Mouse (Mus musculus) liver, embryonic 12.5 days (tissue): ENCODE results near the gene Ddx23. TPM values are rescaled to one million over a fixed set of nuclear protein-coding genes. Genes with fewer than 3 reads are reported as not detected.

Experiments used
- ATAC-seq: fragments of 200-750 bp; cut with Nextera tagmentation; 2 replicates; pipeline ENCODE4 v1.8.0; 2017; ENCODE audit warnings: moderate number of reproducible peaks, mild to moderate bottlenecking, moderate library complexity
- H3K27ac ChIP-seq: fragments of 300-500 bp; sonication (generic); 2 replicates; pipeline ENCODE4 v1.5.1; 2016; ENCODE audit warnings: mild to moderate bottlenecking
- H3K27me3 ChIP-seq: fragments of 300-500 bp; sonication (generic); replicated peaks from 2 replicates; pipeline ENCODE4 v1.6.1; 2016; ENCODE audit warnings: mild to moderate bottlenecking, moderate library complexity
- H3K36me3 ChIP-seq: fragments of 300-500 bp; sonication (generic); 2 replicates; pipeline ENCODE4 v1.6.1; 2016; ENCODE audit warnings: mild to moderate bottlenecking, moderate library complexity
- H3K4me1 ChIP-seq: fragments of 300-500 bp; sonication (generic); 2 replicates; pipeline ENCODE4 v1.6.1; 2016
- H3K4me2 ChIP-seq: fragments of 300-500 bp; sonication (generic); 2 replicates; pipeline ENCODE4 v1.6.1; 2016; ENCODE audit warnings: mild to moderate bottlenecking, moderate library complexity
- H3K4me3 ChIP-seq: fragments of 300-500 bp; sonication (generic); 2 replicates; pipeline ENCODE4 v1.5.1; 2016; ENCODE audit warnings: mild to moderate bottlenecking, moderate library complexity
- H3K9ac ChIP-seq: fragments of 300-500 bp; sonication (generic); 2 replicates; pipeline ENCODE4 v1.6.1; 2016; ENCODE audit warnings: mild to moderate bottlenecking, moderate library complexity
- H3K9me3 ChIP-seq: fragments of 300-500 bp; sonication (generic); replicated peaks from 2 replicates; pipeline ENCODE4 v1.6.1; 2016; ENCODE audit warnings: mild to moderate bottlenecking, moderate library complexity
- WGBS: fragments of 180-500 bp; shearing (Covaris S2); methylation state at CpG from one replicate; pipeline ENCODE4 v1.1.7; 2016; ENCODE audit not compliant: insufficient replicate concordance; 5-methylcytosine and 5-hydroxymethylcytosine counted together
- polyA plus RNA-seq: library from polyadenylated mRNA; unstranded; fragments of >200 nt; fragmentation: Nextera tagmentation; extraction: Ambion mirVana; gene quantifications from 2 replicates; pipeline ENCODE4 v1.2.1, GENCODE M21; 2016

The Ddx23 gene
- polyA plus RNA-seq, 1 experiment from 2014 or later, result 16.2 TPM

- peak overlapping the region; percentile 99 for H3K27ac ChIP-seq
- WGBS, result 41% methylated on average over 13 of the region's 13 CpGs
- H3K9me3 ChIP-seq, result no peaks in the 10 kb centered on the region
- H3K36me3 ChIP-seq, result peaks cover 77% of the 10 kb centered on the region
- peaks cover 80% of the 10 kb centered on the region for H3K4me1 ChIP-seq
- H3K27me3 ChIP-seq, result no peaks in the 10 kb centered on the region
- H3K9ac ChIP-seq, result peak overlapping the region; percentile 75
- ATAC-seq, result peak; percentile 73
- peak overlapping the region; percentile 84 for H3K4me2 ChIP-seq
- peak overlapping the region; percentile 53 for H3K4me3 ChIP-seq
Measured at GRCm38 (mm10) chr15:98602191-98602881, 60.4 kb downstream of the Ddx23 start.

- Histone ChIP-seq H3K36me3 (peaks cover 82% of the 10 kb centered on the region), H3K27me3 (no peaks in the 10 kb centered on the region), H3K27ac (peak overlapping the region; percentile 99), H3K4me3 (peak overlapping the region; percentile 53), H3K4me2 (peak overlapping the region; percentile 84), H3K9me3 (no peaks in the 10 kb centered on the region), H3K9ac (peak overlapping the region; percentile 75), H3K4me1 (peaks cover 74% of the 10 kb centered on the region)
- WGBS, result 31% methylated on average over 7 of the region's 7 CpGs
- ATAC-seq, result peak; percentile 47; the same call in 1 of the 2 replicates
Measured at GRCm38 (mm10) chr15:98601832-98602190, 60.9 kb downstream of the Ddx23 start.

- no peak for ATAC-seq
- Histone ChIP-seq H3K27ac (no peak overlapping the region), H3K4me2 (no peak overlapping the region), H3K36me3 (peaks cover 98% of the 10 kb centered on the region), H3K9ac (no peak overlapping the region), H3K4me3 (no peak overlapping the region), H3K27me3 (no peaks in the 10 kb centered on the region), H3K9me3 (no peaks in the 10 kb centered on the region), H3K4me1 (peaks cover 62% of the 10 kb centered on the region)
- 86% methylated on average over 12 of the region's 12 CpGs for WGBS
Measured at GRCm38 (mm10) chr15:98600036-98600709, 62.5 kb downstream of the Ddx23 start.

GRCm38 (mm10) chr15:98596609-98597008, 66.1 kb downstream of the Ddx23 start:
- ATAC-seq, result no peak
- 85% methylated on average over 14 of the region's 14 CpGs for WGBS
- peaks cover 30% of the 10 kb centered on the region for H3K4me1 ChIP-seq
- H3K4me3 ChIP-seq, result no peak overlapping the region
- no peaks in the 10 kb centered on the region for H3K27me3 ChIP-seq
- H3K27ac ChIP-seq, result no peak overlapping the region
- peaks cover 100% of the 10 kb centered on the region for H3K36me3 ChIP-seq
- H3K4me2 ChIP-seq, result no peak overlapping the region
- no peaks in the 10 kb centered on the region for H3K9me3 ChIP-seq
- no peak overlapping the region for H3K9ac ChIP-seq

Other genes starting within 250 kb of the Ddx23 start
- not detected in 2 replicates for gene Olfr282, start 231.7 kb downstream of the Ddx23 start, polyA plus RNA-seq
- not detected in 2 replicates for gene Olfr281, start 210.3 kb downstream of the Ddx23 start, polyA plus RNA-seq
- gene OR5BS1P, start 193.0 kb downstream of the Ddx23 start, polyA plus RNA-seq, result not detected in 2 replicates
- gene Lalba, start 180.2 kb downstream of the Ddx23 start, polyA plus RNA-seq, result not detected in 2 replicates
- not detected in 2 replicates for gene Olfr279, start 170.5 kb downstream of the Ddx23 start, polyA plus RNA-seq
- gene Kansl2, start 128.6 kb downstream of the Ddx23 start, polyA plus RNA-seq, result 78.4 and 78.5 TPM in 2 replicates
- 34.4 and 35.5 TPM in 2 replicates for gene Ccnt1, start 92.0 kb downstream of the Ddx23 start, polyA plus RNA-seq
- gene 4930415O20Rik, start 91.9 kb downstream of the Ddx23 start, polyA plus RNA-seq, result not detected in 2 replicates
- gene Adcy6, start 52.8 kb downstream of the Ddx23 start, polyA plus RNA-seq, result 9.7 and 10.2 TPM in 2 replicates
- 3.8 and 4.9 TPM in 2 replicates for gene Cacnb3, start 32.1 kb downstream of the Ddx23 start, polyA plus RNA-seq
- 0.30 and 0.50 TPM in 2 replicates for gene Rnd1, start 14.6 kb upstream of the Ddx23 start, polyA plus RNA-seq
- gene Ccdc65, start 45.3 kb upstream of the Ddx23 start, polyA plus RNA-seq, result 0.06 TPM in 1 of 2 replicates, not detected in the other
- gene Fkbp11, start 65.3 kb upstream of the Ddx23 start, polyA plus RNA-seq, result 83.5 and 90.2 TPM in 2 replicates
- 22.4 TPM in 2 replicates for gene Arf3, start 100.3 kb upstream of the Ddx23 start, polyA plus RNA-seq
- not detected in 2 replicates for gene Wnt10b, start 115.3 kb upstream of the Ddx23 start, polyA plus RNA-seq
- not detected in 2 replicates for gene Wnt1, start 127.0 kb upstream of the Ddx23 start, polyA plus RNA-seq
- not detected in 2 replicates for gene Ddn, start 146.6 kb upstream of the Ddx23 start, polyA plus RNA-seq
- gene Prkag1, start 168.6 kb upstream of the Ddx23 start, polyA plus RNA-seq, result 114 TPM in 2 replicates
- gene Kmt2d, start 208.3 kb upstream of the Ddx23 start, polyA plus RNA-seq, result 7.0 TPM in 2 replicates
- 4.9 TPM in 2 replicates for gene Rhebl1, start 231.6 kb upstream of the Ddx23 start, polyA plus RNA-seq
- gene Dhh, start 235.6 kb upstream of the Ddx23 start, polyA plus RNA-seq, result 0.25 and 0.32 TPM in 2 replicates